Mouse (Mus musculus) liver, postnatal 0 days (tissue): ENCODE results near the gene Egfem1. TPM values are rescaled to one million over a fixed set of nuclear protein-coding genes. Genes with fewer than 3 reads are reported as not detected.

ENCODE experiments used
- ATAC-seq: fragments of 200-750 bp; cut with Nextera tagmentation; 2 replicates; pipeline ENCODE4 v1.8.0; 2017; ENCODE audit warnings: mild to moderate bottlenecking, moderate library complexity
- DNase-seq: peaks from one replicate; pipeline ENCODE4 v3.0.0-alpha.2; 2016
- H3K27ac ChIP-seq: fragments of 300-500 bp; sonication (generic); 2 replicates; pipeline ENCODE4 v1.5.1; 2014; ENCODE audit warnings: antibody characterized with exemption, moderate library complexity, mild to moderate bottlenecking, low read depth
- H3K27me3 ChIP-seq: fragments of 300-500 bp; sonication (generic); 2 replicates; pipeline ENCODE4 v1.6.1; 2014; ENCODE audit warnings: low read length, control low read depth, mixed read lengths; ENCODE audit not compliant: insufficient read depth
- H3K36me3 ChIP-seq: fragments of 300-500 bp; sonication (generic); replicated peaks from 2 replicates; pipeline ENCODE4 v1.6.1; 2014; ENCODE audit warnings: mild to moderate bottlenecking, control low read depth, low read length, moderate library complexity, mixed read lengths; ENCODE audit not compliant: insufficient read depth
- H3K4me1 ChIP-seq: fragments of 300-500 bp; sonication (generic); 2 replicates; pipeline ENCODE4 v1.6.1; 2014; ENCODE audit warnings: antibody characterized with exemption, mild to moderate bottlenecking, control low read depth; ENCODE audit not compliant: insufficient read depth
- H3K4me2 ChIP-seq: fragments of 300-500 bp; sonication (generic); 2 replicates; pipeline ENCODE4 v1.6.1; 2014; ENCODE audit warnings: low read depth, mild to moderate bottlenecking, low read length, moderate library complexity, mixed read lengths
- H3K4me3 ChIP-seq: fragments of 300-500 bp; sonication (generic); 2 replicates; pipeline ENCODE4 v1.5.1; 2014; ENCODE audit warnings: low read depth, low read length
- H3K9ac ChIP-seq: fragments of 300-500 bp; sonication (generic); replicated peaks from 2 replicates; pipeline ENCODE4 v1.6.1; 2014; ENCODE audit warnings: mild to moderate bottlenecking, moderate library complexity
- H3K9me3 ChIP-seq: fragments of 300-500 bp; sonication (generic); 2 replicates; pipeline ENCODE4 v1.6.1; 2016; ENCODE audit warnings: mild to moderate bottlenecking, control low read depth, low read length, mixed read lengths
- CTCF ChIP-seq: sonication (generic); IDR thresholded peaks from 2 replicates; pipeline ENCODE4 v1.5.1; 2016; ENCODE audit warnings: antibody characterized with exemption, low read depth
- EP300 ChIP-seq: IDR thresholded peaks from 2 replicates; pipeline ENCODE4 v1.6.1; 2016; ENCODE audit warnings: antibody characterized with exemption, low read depth, mild to moderate bottlenecking
- WGBS: fragments of 180-500 bp; shearing (Covaris S2); extraction: QIAGEN DNeasy Blood & Tissue Kit; methylation state at CpG from one replicate; pipeline ENCODE4 v1.1.7; 2014; ENCODE audit not compliant: insufficient replicate concordance; 5-methylcytosine and 5-hydroxymethylcytosine counted together
- polyA plus RNA-seq: library from polyadenylated mRNA; unstranded; fragments of >200 nt; fragmentation: Nextera tagmentation; extraction: Ambion mirVana; gene quantifications from 2 replicates; pipeline ENCODE4 v1.2.1, GENCODE M21; 2015

The Egfem1 gene
- polyA plus RNA-seq, 1 experiment from 2014 or later, result 0.69 TPM

- Histone ChIP-seq H3K36me3 (no peaks in the 10 kb centered on the region), H3K4me2 (no peak overlapping the region), H3K9ac (no peak overlapping the region), H3K4me1 (no peaks in the 10 kb centered on the region), H3K4me3 (no peak overlapping the region), H3K9me3 (no peaks in the 10 kb centered on the region), H3K27me3 (no peaks in the 10 kb centered on the region), H3K27ac (no peak overlapping the region)
- no peak for ATAC-seq
- TF ChIP-seq EP300, result no peak
- no peak for TF ChIP-seq CTCF
- 79% methylated on average over 11 of the region's 11 CpGs for WGBS
- DNase-seq, result no peak
Measured at GRCm38 (mm10) chr3:29525298-29525962, 443.6 kb downstream of the Egfem1 start.

- H3K4me3 ChIP-seq, result no peak overlapping the region
- no peaks in the 10 kb centered on the region for H3K4me1 ChIP-seq
- no peak overlapping the region for H3K4me2 ChIP-seq
- WGBS, result 84% methylated on average over 12 of the region's 12 CpGs
- ATAC-seq, result no peak
- no peaks in the 10 kb centered on the region for H3K9me3 ChIP-seq
- TF ChIP-seq CTCF (no peak), EP300 (no peak)
- no peak for DNase-seq
- H3K9ac ChIP-seq, result no peak overlapping the region
- H3K36me3 ChIP-seq, result no peaks in the 10 kb centered on the region
- H3K27me3 ChIP-seq, result no peaks in the 10 kb centered on the region
- no peak overlapping the region for H3K27ac ChIP-seq
Measured at GRCm38 (mm10) chr3:29525963-29526301, 444.1 kb downstream of the Egfem1 start.

- H3K4me2 ChIP-seq, result no peak overlapping the region
- H3K9ac ChIP-seq, result no peak overlapping the region
- H3K36me3 ChIP-seq, result no peaks in the 10 kb centered on the region
- ATAC-seq, result peak; percentile 44
- TF ChIP-seq EP300 (peak; percentile 46; the same call in 1 of the 2 replicates), CTCF (no peak)
- H3K27ac ChIP-seq, result no peak overlapping the region
- DNase-seq, result no peak
- H3K4me1 ChIP-seq, result no peaks in the 10 kb centered on the region
- no peaks in the 10 kb centered on the region for H3K9me3 ChIP-seq
- WGBS, result 44% methylated on average over 2 of the region's 2 CpGs
- H3K4me3 ChIP-seq, result no peak overlapping the region
- H3K27me3 ChIP-seq, result no peaks in the 10 kb centered on the region
Measured at GRCm38 (mm10) chr3:29539211-29539610, 457.4 kb downstream of the Egfem1 start.

- H3K27me3 ChIP-seq, result no peaks in the 10 kb centered on the region
- ATAC-seq (no peak), DNase-seq (no peak)
- no peaks in the 10 kb centered on the region for H3K36me3 ChIP-seq
- no peak overlapping the region for H3K4me3 ChIP-seq
- no peaks in the 10 kb centered on the region for H3K4me1 ChIP-seq
- no peaks in the 10 kb centered on the region for H3K9me3 ChIP-seq
- H3K4me2 ChIP-seq, result no peak overlapping the region
- TF ChIP-seq EP300, result no peak
- no peak for TF ChIP-seq CTCF
- no peak overlapping the region for H3K9ac ChIP-seq
- no peak overlapping the region for H3K27ac ChIP-seq
- WGBS, result 23% methylated on average over 1 of the region's 1 CpGs
Measured at GRCm38 (mm10) chr3:29539902-29540301, 458.1 kb downstream of the Egfem1 start.

- no peak for DNase-seq
- H3K27me3 ChIP-seq, result no peaks in the 10 kb centered on the region
- H3K9ac ChIP-seq, result no peak overlapping the region
- no peak overlapping the region for H3K27ac ChIP-seq
- TF ChIP-seq EP300, result no peak
- TF ChIP-seq CTCF, result no peak
- WGBS, result 53% methylated on average over 1 of the region's 1 CpGs
- H3K36me3 ChIP-seq, result no peaks in the 10 kb centered on the region
- no peak overlapping the region for H3K4me3 ChIP-seq
- no peaks in the 10 kb centered on the region for H3K4me1 ChIP-seq
- no peak overlapping the region for H3K4me2 ChIP-seq
- no peak for ATAC-seq
- H3K9me3 ChIP-seq, result no peaks in the 10 kb centered on the region
Measured at GRCm38 (mm10) chr3:29541477-29542079, 459.8 kb downstream of the Egfem1 start.

DNA sequence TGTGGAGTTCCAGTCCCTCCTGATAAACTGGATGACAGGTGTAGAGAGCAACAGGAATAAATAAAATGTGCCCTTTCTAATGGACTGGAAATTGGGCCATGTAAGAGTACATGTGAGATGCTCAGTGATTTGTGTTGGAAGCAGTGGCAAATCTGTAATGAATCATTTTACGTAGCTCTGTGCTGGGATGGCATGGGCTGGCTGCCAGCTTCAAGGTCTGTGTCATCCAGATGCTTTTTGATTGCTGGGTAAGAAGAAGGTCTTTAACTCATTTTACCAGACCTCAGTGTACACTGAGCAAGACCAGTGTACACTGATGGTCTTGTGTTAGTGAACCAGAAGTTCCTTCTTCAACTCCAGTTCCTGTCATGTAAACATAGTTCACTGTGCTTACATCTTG, 462.2 kb downstream of the Egfem1 start:
- Histone ChIP-seq H3K27me3 (no peaks in the 10 kb centered on the region), H3K9ac (no peak overlapping the region), H3K4me3 (no peak overlapping the region), H3K4me1 (no peaks in the 10 kb centered on the region), H3K9me3 (no peaks in the 10 kb centered on the region), H3K4me2 (no peak overlapping the region), H3K27ac (no peak overlapping the region), H3K36me3 (no peaks in the 10 kb centered on the region)
- WGBS, result 72% methylated on average over 1 of the region's 1 CpGs
- TF ChIP-seq EP300, result no peak
- no peak for TF ChIP-seq CTCF
- ATAC-seq (no peak), DNase-seq (no peak)
